Mouse (Mus musculus): Measurements from ENCODE around the gene Ubxn6. TPM values are rescaled to one million over a fixed set of nuclear protein-coding genes. Genes with fewer than 3 reads are reported as not detected.

Gene Ubxn6
- polyA plus RNA-seq (2012; rRNA removed), result 59.7 and 66.8 TPM in 2 replicates

DNA sequence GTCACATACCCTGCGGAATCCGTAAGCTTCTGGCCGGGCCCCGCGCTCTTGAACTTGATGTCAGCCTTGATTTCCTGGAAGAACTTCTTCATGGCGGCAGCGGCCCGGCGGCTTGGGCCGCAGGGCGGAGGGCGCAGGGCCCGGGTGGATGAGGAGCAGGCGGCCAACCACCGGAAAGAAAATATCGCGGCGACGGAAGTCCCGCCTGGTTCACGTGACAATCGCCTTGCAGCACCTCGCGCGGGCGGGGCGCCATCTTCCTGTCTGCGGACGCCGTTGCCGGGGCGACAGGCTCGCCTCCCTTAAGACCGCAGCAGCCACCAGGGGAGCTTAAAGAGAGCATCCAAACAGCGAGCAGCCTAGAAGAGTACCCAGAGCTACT lies at the start of gene Ubxn6:
Gene Ubxn6, minus strand, starts transcription at position 202 of the 382 bp plus-strand sequence.

DNA sequence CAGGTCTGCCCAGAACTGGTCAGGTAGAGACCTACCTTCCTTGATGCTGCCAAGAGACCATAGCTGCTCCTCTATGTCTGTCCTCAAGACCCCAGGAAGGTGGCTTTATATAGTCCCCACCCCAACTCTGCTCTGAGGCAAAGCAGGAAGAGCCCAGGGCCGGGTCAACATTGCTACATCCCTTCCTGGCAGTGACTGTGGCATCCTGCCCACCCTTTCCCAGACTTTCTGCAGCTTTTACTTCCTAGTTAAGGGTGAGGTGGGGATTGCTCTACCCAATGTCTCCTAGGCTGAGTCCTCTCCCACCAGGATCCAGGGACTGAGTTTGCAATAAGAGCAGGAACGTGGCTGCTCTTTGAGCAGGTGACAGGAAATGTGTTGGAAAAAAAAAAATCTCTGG lies 47.0 kb upstream of the Ubxn6 start, which contains the start of gene Lrg1:
Gene Lrg1, minus strand, starts transcription at position 176 of the 400 bp plus-strand sequence.

DNA sequence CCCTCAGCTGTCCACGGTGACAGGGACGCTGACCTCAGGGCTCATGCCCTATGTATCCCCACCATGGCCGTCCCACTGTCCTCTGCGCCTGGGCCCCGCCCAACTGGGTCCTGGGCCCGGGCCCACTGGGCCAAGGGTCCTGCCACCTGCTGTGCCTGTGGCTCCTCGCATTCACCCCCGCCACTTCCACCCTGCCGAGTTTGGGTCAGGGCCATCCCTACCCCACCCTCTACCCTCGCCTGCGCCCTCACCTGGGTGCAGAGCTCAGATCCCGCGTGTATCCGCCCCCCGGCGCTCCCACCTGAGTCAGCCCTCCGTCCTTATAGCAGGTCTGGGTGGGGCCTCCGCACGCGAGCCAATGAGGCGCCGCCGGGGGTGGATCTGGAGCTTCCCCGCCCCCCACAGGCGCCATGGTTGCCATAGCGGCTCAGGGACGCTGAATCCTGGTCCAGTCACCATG lies 42.5 kb upstream of the Ubxn6 start, which contains the start of gene Plin5:
Gene Plin5, minus strand, starts transcription at position 346 of the 460 bp plus-strand sequence.

DNA sequence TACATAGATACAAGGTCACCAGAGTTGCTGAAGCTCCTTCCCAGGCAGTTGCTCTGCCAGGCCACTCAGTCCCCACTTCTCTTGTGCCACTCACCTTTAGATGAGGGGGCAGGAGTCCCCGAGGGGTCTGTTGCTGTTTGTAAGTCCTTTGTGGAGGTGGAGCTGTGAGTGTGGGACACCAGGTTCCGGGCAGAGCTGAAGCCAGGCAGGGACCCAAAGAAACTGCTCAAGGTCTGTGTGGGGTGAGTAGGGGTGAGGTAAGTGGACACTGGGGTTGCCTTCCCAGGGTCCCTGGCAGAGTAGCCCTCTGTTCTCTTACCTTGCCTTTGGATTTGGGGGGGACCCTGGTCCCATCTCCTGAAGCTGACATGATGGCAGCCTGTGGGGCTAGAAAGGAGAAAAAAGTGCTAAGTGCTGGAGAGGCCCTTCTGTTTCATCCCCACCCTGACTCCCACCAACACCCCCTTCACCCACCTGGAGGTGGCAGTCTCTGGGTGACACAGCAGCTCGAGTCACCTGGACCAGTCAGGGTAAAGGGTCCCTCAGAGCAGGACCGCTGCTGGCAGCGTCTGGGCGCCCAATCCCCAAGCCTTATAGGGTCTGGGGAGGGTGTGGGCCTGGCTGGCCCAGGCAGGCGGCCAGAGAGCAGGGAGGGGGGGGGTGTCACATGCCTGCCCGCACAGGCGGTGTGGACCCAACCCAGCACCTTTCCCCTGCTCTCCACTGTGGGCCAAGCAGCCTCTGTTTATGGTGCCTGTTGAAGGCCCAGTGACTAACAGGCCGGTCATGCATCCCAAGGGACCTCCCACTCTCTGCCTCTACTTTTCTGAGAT lies 34.6 kb upstream of the Ubxn6 start, which contains the start of gene Plin4:
Gene Plin4, minus strand, starts transcription at position 585 of the 833 bp plus-strand sequence.

DNA sequence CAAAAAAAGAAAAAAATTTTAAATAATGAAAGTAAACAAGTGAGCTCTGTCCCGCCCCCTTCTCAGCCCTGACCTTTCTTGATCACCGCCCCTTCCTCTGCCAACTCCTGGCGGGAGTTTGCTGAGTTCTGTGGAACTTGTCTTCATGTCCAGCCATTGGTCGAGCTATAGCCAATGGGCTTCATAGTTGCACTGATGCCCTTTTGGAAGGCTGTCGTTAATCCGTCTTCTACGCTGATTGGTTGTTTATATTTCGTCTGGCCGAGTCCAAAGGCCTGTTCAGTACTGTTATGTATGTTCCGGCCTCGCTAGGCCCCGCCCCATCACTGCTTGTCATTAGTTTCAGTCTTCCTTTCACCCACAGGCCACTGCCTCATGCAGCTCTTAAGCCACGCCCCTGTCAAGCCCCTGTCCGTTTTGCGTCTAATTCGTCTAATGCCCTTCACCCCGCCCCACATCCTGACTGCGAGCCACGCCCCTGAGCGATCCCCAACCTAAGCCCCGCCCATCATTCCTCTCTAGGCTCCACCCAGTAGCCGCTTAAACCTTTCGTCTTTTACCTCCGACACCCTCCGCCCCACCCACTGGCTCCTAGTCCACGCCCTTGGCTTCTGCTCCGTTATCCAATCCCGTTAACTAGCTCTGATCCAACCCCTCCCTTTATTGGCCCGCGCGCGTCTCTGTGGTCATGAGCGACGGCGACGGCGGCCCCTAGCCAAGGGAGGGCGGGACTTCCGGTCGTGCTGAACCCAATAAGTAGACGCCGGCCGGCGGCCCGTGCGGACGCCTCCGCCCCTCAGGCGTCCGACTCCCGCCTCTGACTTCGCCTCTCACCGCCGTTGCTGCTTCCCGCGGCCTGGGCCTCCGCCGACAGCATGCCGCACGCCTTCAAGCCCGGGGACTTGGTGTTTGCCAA lies 4.3 kb upstream of the Ubxn6 start, which contains the start of gene Hdgfl2:
Gene Hdgfl2, plus strand, starts transcription at position 755 of the 916 bp plus-strand sequence.

DNA sequence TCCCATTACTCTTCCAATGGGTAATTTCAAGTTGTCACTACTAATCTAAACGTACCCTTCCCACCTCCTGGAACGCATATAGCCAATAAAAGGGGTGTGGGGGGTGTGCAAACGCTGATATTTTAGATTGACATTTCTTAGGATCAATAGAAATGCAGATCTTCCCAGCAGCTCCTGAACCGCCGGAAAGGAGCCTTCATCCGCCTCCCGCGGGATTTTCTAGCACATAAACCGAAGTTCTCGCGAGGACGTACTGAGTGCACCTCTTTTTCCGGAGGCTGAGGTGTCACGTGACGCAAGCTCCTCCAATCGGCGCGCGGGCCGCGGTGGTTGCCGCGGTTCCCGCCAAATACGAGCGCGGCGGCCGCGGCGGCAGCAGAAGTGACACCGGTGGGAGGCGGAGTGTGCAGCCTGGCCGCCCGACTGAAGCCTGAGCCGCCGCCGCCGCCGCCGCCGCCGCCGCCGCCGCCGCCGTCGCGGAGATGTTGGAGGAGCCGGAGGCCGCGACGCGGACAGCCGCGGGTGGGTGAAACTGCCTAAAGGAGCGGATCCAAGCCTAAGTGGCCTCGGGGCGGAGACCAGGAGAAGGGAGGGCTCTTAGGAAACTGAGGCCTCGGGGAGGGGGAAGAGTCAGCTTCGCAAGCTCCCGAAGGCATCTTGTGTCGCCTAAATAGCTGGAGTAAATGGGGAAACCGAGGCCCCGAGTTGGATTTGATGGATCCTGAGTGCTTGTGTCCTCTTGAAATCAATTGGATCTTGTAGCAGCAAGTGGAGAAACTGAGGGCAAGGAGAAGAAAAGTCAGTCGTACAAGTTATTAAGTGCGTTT lies 34.6 kb downstream of the Ubxn6 start, which contains the start of gene Chaf1a:
Gene Chaf1a, plus strand, starts transcription at position 410 of the 827 bp plus-strand sequence.

DNA sequence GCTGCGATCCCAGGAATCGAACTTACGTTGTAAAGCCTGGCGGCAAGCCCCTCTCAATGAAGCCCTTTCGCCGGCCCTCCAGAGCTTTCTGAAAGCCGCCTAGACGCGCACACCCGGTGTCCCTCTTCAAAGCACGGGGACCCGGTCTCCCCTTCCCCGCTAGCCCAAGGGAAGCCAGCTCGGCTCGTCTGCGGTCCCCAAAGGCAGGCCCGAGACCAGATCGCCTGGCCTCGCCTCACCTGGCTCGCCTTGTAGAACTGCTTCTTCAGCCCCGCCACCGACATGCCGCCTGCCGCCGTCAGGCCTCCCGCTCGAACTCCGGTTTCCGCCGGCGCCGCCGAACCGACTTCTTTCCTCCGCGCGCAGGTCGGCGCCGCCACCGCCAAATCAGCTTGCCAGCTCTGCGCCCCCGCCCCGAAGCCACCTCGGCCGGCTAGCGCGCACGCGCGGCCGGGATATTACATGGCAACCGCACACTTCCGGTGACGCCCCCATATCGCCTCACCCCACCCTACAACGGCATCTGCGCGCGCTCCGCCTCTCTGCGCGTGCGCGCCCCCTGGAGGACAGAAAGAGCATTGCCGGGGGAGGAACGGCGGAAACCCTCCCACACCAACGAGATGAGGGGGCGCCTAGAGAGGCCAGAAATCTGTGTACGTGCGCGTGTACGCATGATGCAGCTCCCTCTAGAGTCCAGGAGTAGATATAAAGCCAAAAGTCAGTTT lies 38.5 kb downstream of the Ubxn6 start, which contains the start of gene Sh3gl1:
Gene Sh3gl1, minus strand, starts transcription at position 460 of the 725 bp plus-strand sequence.

Other genes starting within 250 kb of the Ubxn6 start
- gene Zfp119a, start 196.1 kb downstream of the Ubxn6 start, polyA plus RNA-seq (2012; rRNA removed), result 0.27 and 0.41 TPM in 2 replicates
- 0.38 and 0.45 TPM in 2 replicates for gene Zfp959, start 182.9 kb downstream of the Ubxn6 start, polyA plus RNA-seq (2012; rRNA removed)
- gene Zfp119b, start 125.5 kb downstream of the Ubxn6 start, polyA plus RNA-seq (2012; rRNA removed), result 0.07 and 0.08 TPM in 2 replicates
- 5.3 and 6.3 TPM in 2 replicates for gene Ebi3, start 122.4 kb downstream of the Ubxn6 start, polyA plus RNA-seq (2012; rRNA removed)
- gene Yju2, start 115.9 kb downstream of the Ubxn6 start, polyA plus RNA-seq (2012; rRNA removed), result 7.9 and 8.1 TPM in 2 replicates
- gene Shd, start 104.6 kb downstream of the Ubxn6 start, polyA plus RNA-seq (2012; rRNA removed), result 3.8 and 4.6 TPM in 2 replicates
- 1.3 and 1.6 TPM in 2 replicates for gene Fsd1, start 88.5 kb downstream of the Ubxn6 start, polyA plus RNA-seq (2012; rRNA removed)
- gene Stap2, start 69.4 kb downstream of the Ubxn6 start, polyA plus RNA-seq (2012; rRNA removed), result 110 and 127 TPM in 2 replicates
- gene Mpnd, start 69.3 kb downstream of the Ubxn6 start, polyA plus RNA-seq (2012; rRNA removed), result 132 and 198 TPM in 2 replicates
- gene Sh3gl1, start 38.4 kb downstream of the Ubxn6 start, polyA plus RNA-seq (2012; rRNA removed), result 64.4 and 75.5 TPM in 2 replicates
- gene Chaf1a, start 34.6 kb downstream of the Ubxn6 start, polyA plus RNA-seq (2012; rRNA removed), result 3.0 and 3.6 TPM in 2 replicates
- gene Hdgfl2, start 4.6 kb upstream of the Ubxn6 start, polyA plus RNA-seq (2012; rRNA removed), result 28.7 and 35.8 TPM in 2 replicates
- gene Plin4, start 34.8 kb upstream of the Ubxn6 start, polyA plus RNA-seq (2012; rRNA removed), result 19.6 and 23.9 TPM in 2 replicates
- 0.37 and 0.65 TPM in 2 replicates for gene Plin5, start 42.6 kb upstream of the Ubxn6 start, polyA plus RNA-seq (2012; rRNA removed)
- 14.3 and 21.9 TPM in 2 replicates for gene Lrg1, start 47.0 kb upstream of the Ubxn6 start, polyA plus RNA-seq (2012; rRNA removed)
- gene Sema6b, start 65.3 kb upstream of the Ubxn6 start, polyA plus RNA-seq (2012; rRNA removed), result 8.0 and 8.2 TPM in 2 replicates
- 13.1 and 13.6 TPM in 2 replicates for gene Tnfaip8l1, start 87.4 kb upstream of the Ubxn6 start, polyA plus RNA-seq (2012; rRNA removed)
- 95.9 and 109 TPM in 2 replicates for gene Mydgf, start 108.9 kb upstream of the Ubxn6 start, polyA plus RNA-seq (2012; rRNA removed)
- 47.5 and 53.8 TPM in 2 replicates for gene Dpp9, start 143.9 kb upstream of the Ubxn6 start, polyA plus RNA-seq (2012; rRNA removed)
- gene Fem1a, start 181.8 kb upstream of the Ubxn6 start, polyA plus RNA-seq (2012; rRNA removed), result 33.4 and 34.7 TPM in 2 replicates
- 42.4 and 48.5 TPM in 2 replicates for gene Ticam1, start 201.8 kb upstream of the Ubxn6 start, polyA plus RNA-seq (2012; rRNA removed)
- 49.5 and 51.8 TPM in 2 replicates for gene Plin3, start 217.8 kb upstream of the Ubxn6 start, polyA plus RNA-seq (2012; rRNA removed)
- not detected in 2 replicates for gene Arrdc5, start 225.3 kb upstream of the Ubxn6 start, polyA plus RNA-seq (2012; rRNA removed)
- gene Uhrf1, start 228.3 kb upstream of the Ubxn6 start, polyA plus RNA-seq (2012; rRNA removed), result 14.5 and 15.3 TPM in 2 replicates

Data from colon, adult 2 months (tissue).